Mouse (Mus musculus) embryonic fibroblast, embryonic 13.5 days (primary cell): ENCODE measurements around the gene Cnn3.

Source experiments
- CTCF ChIP-seq: IDR thresholded peaks from 2 replicates; pipeline ENCODE4 v1.5.1; 2011; ENCODE audit warnings: mild to moderate bottlenecking, control low read depth, low read length, moderate library complexity, borderline replicate concordance; ENCODE audit not compliant: insufficient read depth
- POLR2A ChIP-seq: IDR thresholded peaks from 2 replicates; pipeline ENCODE4 v1.6.1; 2011; ENCODE audit warnings: low read depth, mild to moderate bottlenecking, control low read depth, low read length, moderate library complexity

GRCm38 (mm10) chr3:121449527-121449926 lies 23.2 kb downstream of the Cnn3 start:
- TF ChIP-seq POLR2A, result no peak
- no peak for TF ChIP-seq CTCF
